Mouse (Mus musculus) forebrain, embryonic 11.5 days (tissue): Measurements from ENCODE around the gene Ankrd63. TPM values are rescaled to one million over a fixed set of nuclear protein-coding genes. Genes with fewer than 3 reads are reported as not detected.

Experiments used
- ATAC-seq: fragments of 200-750 bp; cut with Nextera tagmentation; replicated peaks from 2 replicates; pipeline ENCODE4 v1.8.0; 2017; ENCODE audit warnings: moderate TSS enrichment; ENCODE audit not compliant: low FRiP score
- DNase-seq: peaks from one replicate; pipeline ENCODE4 v3.0.0-alpha.2; 2017; ENCODE audit warnings: low spot score
- H3K27ac ChIP-seq: fragments of 300-500 bp; sonication (generic); 2 replicates; pipeline ENCODE4 v1.5.1; 2014; ENCODE audit warnings: low read depth, low read length
- H3K27me3 ChIP-seq: fragments of 300-500 bp; sonication (generic); 2 replicates; pipeline ENCODE4 v1.6.1; 2014; ENCODE audit warnings: mild to moderate bottlenecking, low read length, mixed read lengths; ENCODE audit not compliant: control insufficient read depth, insufficient read depth
- H3K36me3 ChIP-seq: fragments of 300-500 bp; sonication (generic); 2 replicates; pipeline ENCODE4 v1.6.1; 2014; ENCODE audit warnings: mild to moderate bottlenecking, low read length, moderate library complexity, mixed read lengths; ENCODE audit not compliant: control insufficient read depth, insufficient read depth
- H3K4me1 ChIP-seq: fragments of 300-500 bp; sonication (generic); replicated peaks from 2 replicates; pipeline ENCODE4 v1.6.1; 2014; ENCODE audit warnings: low read length, mixed read lengths; ENCODE audit not compliant: control insufficient read depth, insufficient read depth
- H3K4me2 ChIP-seq: fragments of 300-500 bp; sonication (generic); 2 replicates; pipeline ENCODE4 v1.6.1; 2014; ENCODE audit warnings: low read depth, mild to moderate bottlenecking, low read length, moderate library complexity, mixed read lengths; ENCODE audit not compliant: severe bottlenecking
- H3K4me3 ChIP-seq: fragments of 300-500 bp; sonication (generic); 2 replicates; pipeline ENCODE4 v1.5.1; 2014; ENCODE audit warnings: low read depth, low read length
- H3K9ac ChIP-seq: fragments of 300-500 bp; sonication (generic); 2 replicates; pipeline ENCODE4 v1.6.1; 2014; ENCODE audit warnings: low read length
- H3K9me3 ChIP-seq: fragments of 300-500 bp; sonication (generic); 2 replicates; pipeline ENCODE4 v1.6.1; 2016; ENCODE audit warnings: low read length, mixed read lengths; ENCODE audit not compliant: control insufficient read depth
- whole genome bisulfite sequencing: fragments of 180-500 bp; shearing (Covaris S2); extraction: QIAGEN DNeasy Blood & Tissue Kit; methylation state at CpG from one replicate; pipeline ENCODE4 v1.1.7; 2014; 5-methylcytosine and 5-hydroxymethylcytosine counted together
- polyA plus RNA-seq: library from polyadenylated mRNA; unstranded; fragments of >200 nt; fragmentation: Nextera tagmentation; extraction: Ambion mirVana; gene quantifications from 2 replicates; pipeline ENCODE4 v1.2.1, GENCODE M21; 2014

Gene Ankrd63
- not detected in 2 replicates for polyA plus RNA-seq

DNA sequence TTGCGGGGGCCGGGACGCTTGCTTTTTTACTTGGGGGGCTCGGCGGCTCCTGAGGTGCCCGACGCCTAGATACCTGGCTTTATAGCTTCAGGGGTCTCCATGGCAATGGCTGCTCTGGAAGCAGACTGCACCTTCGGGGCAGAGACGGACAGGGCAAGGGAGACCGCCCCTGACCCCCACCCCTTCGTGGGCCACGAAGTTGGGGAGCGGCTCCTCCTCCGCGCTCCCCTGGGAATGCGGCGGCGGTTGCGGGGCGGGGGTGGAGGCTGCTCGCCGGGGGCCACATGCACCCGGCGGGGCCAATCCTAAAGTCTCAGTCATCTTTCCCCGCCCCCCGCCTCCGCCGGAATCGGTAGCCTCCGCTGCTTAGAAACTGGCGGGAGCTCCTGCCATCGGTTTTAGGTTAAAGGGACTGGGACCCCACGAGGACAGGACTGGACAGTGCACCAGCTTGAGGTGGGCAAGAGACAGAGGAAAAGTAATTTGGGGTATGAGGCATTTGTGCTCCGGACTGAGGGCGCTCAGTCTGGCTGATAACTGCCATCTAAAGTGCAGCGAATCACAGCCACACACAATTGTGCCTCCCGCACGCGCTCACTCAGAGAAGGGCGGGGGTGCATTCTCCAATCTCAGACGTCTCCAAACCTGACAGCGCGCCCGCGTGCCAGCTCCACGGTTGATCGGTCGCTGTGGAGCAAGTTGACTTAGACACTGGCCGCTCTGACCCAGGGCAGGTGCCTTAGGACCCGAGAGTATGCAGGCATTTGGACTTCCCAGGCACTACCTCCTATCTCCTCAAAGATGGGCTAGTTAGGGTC lies at the start of gene Ankrd63:
Gene Ankrd63 (minus strand): TSS at position 51 of the 818 bp plus-strand sequence.
- DNase-seq (peak; percentile 61), ATAC-seq (no peak)
- H3K4me1 ChIP-seq = peaks cover 30% of the 10 kb centered on the region

DNA sequence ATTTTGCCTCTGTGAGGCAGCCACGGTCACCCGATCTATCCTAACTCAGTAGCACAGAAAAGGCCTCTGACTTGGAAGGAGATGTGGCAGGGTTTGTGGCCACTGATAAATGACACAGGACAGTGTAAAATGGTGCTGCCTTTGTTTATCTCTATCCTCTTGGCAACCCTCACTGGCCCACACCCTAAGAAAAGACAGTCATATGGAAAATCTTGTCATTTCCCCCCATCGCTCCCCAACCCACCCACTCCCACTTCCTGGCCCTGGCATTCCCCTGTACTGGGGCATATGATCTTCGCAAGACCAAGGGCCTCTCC lies 49.0 kb upstream of the Ankrd63 start:
- Histone ChIP-seq H3K36me3 (no peaks in the 10 kb centered on the region), H3K4me2 (no peak overlapping the region), H3K4me3 (no peak overlapping the region), H3K27me3 (peaks cover 2% of the 10 kb centered on the region; the same call in 1 of the 2 replicates), H3K4me1 (peaks cover 12% of the 10 kb centered on the region), H3K9ac (no peak overlapping the region), H3K27ac (no peak overlapping the region), H3K9me3 (no peaks in the 10 kb centered on the region)
- ATAC-seq = no peak
- DNase-seq = no peak
- WGBS = 82% methylated on average over 4 of the region's 4 CpGs

More for the DNA sequence above, at the start of gene Ankrd63:
- Histone ChIP-seq H3K4me3 (peak within 1 kb of the TSS; percentile 36), H3K9ac (peak within 1 kb of the TSS; percentile 16; the same call in 1 of the 2 replicates), H3K4me2 (peak within 1 kb of the TSS; percentile 58), H3K27ac (no peak within 1 kb of the TSS), H3K27me3 (peaks cover 92% of the 10 kb centered on the region), H3K36me3 (no peaks in the 10 kb centered on the region), H3K9me3 (no peaks in the 10 kb centered on the region)
- under 1% methylated on average over 48 of the region's 50 CpGs for WGBS

DNA sequence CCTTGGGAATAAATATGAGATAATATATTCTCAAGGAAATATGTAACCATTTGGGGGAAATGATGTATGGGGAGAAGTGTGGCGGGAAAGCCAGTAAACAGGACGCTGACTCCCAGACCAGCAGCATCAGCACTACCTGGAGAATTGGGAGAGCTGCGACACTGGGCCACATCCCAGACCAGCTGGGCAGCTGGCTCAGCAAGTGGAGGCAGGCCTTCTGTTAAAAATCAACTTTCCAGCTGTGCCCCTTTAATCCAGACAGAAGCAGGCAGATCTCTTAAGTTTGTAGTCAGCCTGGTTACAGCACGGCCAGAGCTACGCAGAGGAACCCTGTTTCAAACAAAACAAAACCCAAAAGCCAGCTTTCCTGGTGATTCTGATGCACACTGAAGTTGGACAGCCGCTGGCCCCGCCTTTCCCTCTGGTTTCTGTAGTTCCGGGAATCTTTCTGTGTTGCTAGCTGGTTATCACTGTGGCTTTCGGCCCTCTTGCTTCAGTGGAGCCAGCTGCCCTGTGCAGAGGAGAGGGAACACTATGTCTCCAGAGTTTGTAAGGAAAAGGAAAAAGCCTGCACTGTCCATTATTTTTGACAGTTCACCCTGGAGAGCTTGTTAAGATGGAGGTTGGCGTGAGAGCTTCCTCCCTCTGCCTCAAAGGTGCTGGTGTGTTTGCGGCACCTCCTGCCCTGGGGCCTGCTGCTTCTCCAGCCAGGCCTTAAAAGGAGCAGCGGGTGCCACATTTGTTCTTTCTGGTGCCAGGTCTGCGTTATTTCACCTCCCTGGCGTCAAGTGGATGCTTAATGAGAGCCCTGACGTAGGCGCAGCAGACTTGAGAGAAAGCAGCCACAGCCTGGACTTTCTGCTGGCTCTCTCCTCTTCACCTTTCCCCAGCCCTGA lies 48.4 kb upstream of the Ankrd63 start:
- Histone ChIP-seq H3K4me3 (no peak overlapping the region), H3K4me1 (peaks cover 17% of the 10 kb centered on the region), H3K4me2 (no peak overlapping the region), H3K9me3 (no peaks in the 10 kb centered on the region), H3K27ac (no peak overlapping the region), H3K27me3 (peaks cover 2% of the 10 kb centered on the region; the same call in 1 of the 2 replicates), H3K36me3 (no peaks in the 10 kb centered on the region), H3K9ac (no peak overlapping the region)
- ATAC-seq (no peak), DNase-seq (no peak)
- 75% methylated on average over 16 of the region's 16 CpGs for WGBS

DNA sequence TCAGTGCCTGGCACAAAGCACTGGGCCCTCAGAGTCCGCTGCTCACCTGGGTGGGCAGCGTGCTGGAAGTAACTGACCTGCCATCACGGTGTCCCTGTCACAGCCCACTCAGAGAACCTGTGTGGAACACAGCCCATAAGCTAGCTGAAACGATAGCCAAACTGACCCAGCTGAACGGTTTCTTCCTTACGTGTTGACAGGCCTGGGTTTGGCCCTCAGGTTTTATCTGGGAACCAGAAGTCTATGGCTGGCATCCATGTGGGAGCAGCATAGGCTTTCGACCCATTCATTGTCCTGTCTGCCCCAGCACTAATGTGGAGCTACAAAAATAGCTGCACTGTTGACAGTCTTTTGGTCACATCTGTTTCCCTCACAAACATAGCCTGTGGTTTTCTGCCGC lies 46.7 kb upstream of the Ankrd63 start:
- DNase-seq (no peak), ATAC-seq (no peak)
- Histone ChIP-seq H3K4me3 (no peak overlapping the region), H3K9ac (no peak overlapping the region), H3K4me2 (no peak overlapping the region), H3K27ac (no peak overlapping the region), H3K36me3 (no peaks in the 10 kb centered on the region), H3K9me3 (no peaks in the 10 kb centered on the region), H3K27me3 (peaks cover 2% of the 10 kb centered on the region; the same call in 1 of the 2 replicates), H3K4me1 (peaks cover 17% of the 10 kb centered on the region)
- 87% methylated on average over 8 of the region's 8 CpGs for WGBS

DNA sequence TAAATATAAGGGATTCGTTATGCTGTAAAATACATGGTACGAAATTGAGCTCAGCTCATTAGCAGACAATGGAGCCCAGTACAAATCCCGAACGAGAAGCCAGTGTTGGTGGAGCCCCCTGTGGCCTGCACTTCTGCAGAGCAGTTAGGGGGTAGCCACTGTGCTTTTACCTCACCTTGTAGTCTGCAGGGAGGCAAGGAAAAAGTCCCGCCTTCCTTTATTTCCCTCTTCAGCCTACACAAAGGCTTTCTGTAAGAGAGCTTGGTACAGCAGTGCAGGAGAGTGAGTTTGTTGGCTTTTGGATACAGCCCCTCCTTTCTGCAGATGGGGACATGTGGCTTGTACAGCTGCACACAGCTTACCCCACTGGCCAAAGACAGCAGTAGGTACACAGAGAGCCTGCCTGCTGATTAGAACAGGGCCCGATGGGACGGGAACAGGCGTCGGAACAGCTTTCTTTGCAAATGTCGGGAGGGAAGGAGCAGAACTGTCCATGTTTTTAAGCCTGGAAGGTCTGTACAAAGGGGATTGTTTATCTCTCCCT lies 45.6 kb upstream of the Ankrd63 start:
- Histone ChIP-seq H3K4me1 (peaks cover 24% of the 10 kb centered on the region), H3K4me2 (no peak overlapping the region), H3K9ac (peak overlapping the region; percentile 33; the same call in 1 of the 2 replicates), H3K4me3 (no peak overlapping the region), H3K9me3 (no peaks in the 10 kb centered on the region), H3K36me3 (no peaks in the 10 kb centered on the region), H3K27ac (no peak overlapping the region), H3K27me3 (peaks cover 7% of the 10 kb centered on the region; the same call in 1 of the 2 replicates)
- 17% methylated on average over 10 of the region's 10 CpGs for WGBS
- no peak for DNase-seq
- no peak; the same call in 1 of the 2 replicates for ATAC-seq

DNA sequence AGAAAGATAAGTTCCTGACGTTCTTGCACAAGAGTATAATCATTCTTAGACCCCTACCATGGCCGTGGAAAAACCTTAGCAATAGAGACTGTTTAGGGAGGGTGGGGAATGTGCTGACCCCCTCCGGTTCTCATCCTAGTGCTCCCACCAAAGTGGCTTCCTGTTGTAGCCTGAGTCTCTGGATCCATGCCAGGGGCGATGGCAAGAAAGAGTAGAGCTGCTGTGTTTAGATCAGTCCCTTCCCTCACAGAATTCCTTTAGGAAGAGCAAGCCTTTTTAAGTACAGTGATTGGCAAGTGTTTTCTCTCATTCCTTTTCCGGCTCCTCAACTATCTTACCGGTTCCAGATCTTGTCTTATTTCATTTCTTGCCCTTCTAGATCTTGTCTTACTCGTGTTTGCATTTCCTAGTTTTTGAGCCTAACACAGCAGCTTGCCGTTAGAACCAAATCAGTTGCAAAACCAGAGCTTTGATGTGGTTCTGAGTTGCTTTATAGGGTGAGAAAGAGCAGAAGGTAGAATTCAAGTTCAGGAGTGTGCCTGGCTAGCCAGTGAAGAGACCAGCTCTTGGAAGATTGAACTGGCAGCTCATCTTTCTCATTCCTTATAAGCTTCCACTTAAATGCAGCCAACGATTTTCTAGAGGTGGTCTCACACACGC lies 43.7 kb upstream of the Ankrd63 start:
- H3K9me3 ChIP-seq = no peaks in the 10 kb centered on the region
- H3K27me3 ChIP-seq = peaks cover 14% of the 10 kb centered on the region
- H3K36me3 ChIP-seq = no peaks in the 10 kb centered on the region
- no peak for DNase-seq
- H3K9ac ChIP-seq = no peak overlapping the region
- H3K4me2 ChIP-seq = peak overlapping the region; percentile 98; the same call in 1 of the 2 replicates
- peak overlapping the region; percentile 91; the same call in 1 of the 2 replicates for H3K4me3 ChIP-seq
- peaks cover 24% of the 10 kb centered on the region for H3K4me1 ChIP-seq
- H3K27ac ChIP-seq = no peak overlapping the region
- no peak for ATAC-seq
- 45% methylated on average over 10 of the region's 10 CpGs for WGBS

DNA sequence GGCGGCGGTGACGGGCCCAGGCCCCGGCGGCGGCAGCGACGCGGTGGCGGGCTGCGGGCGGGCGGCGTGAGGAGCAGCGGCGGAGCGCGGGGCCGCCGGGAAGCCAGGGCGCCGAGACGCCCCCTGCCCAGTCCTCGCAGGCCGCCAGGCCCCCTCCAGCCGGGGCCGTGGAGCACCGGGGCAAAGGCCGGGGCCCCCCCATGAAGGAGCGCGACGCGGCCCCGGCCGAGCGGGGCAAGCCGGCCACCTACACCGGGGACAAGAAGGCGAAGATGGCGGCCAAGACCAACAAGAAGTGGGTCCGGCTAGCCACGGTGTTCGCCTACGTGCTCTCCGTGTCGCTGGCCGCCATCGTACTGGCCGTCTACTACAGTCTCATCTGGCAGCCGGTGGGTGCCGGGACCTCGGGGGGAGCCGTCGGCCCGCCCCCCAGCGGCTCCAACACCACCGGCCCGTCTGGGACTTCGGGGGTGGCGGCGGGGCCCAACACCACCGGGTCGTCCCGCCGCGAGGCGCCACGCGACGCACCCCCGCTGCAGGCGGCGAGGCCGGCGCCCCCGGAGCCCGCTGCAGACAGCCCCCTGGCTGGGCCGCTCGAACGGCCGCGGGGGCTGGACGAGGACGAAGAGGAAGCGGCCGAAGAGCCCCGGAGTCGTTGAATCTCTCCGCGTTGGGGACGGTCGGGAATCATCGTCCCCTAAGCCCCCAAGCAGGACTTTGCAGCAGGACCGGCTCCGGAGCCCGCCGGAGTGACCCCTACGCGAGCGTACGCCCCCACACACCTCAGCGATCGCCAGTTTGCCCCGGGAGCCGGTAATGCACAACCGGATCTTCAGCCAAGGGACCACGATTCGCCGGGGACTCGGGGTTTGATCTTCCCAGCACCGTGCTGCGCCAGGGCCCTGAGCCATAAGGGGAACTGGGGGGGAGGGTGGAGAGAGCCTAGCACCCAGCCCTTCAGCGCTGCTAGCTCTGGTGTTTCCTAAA lies 42.4 kb upstream of the Ankrd63 start:
- Histone ChIP-seq H3K4me1 (peaks cover 24% of the 10 kb centered on the region), H3K9ac (peak overlapping the region; percentile 93), H3K4me3 (peak overlapping the region; percentile 91), H3K36me3 (no peaks in the 10 kb centered on the region), H3K9me3 (no peaks in the 10 kb centered on the region), H3K27ac (no peak overlapping the region), H3K4me2 (peak overlapping the region; percentile 98), H3K27me3 (peaks cover 14% of the 10 kb centered on the region)
- DNase-seq (peak; percentile 74), ATAC-seq (peak; percentile 51)
- under 1% methylated on average over 93 of the region's 113 CpGs for WGBS
